In the genomic region with DNA sequence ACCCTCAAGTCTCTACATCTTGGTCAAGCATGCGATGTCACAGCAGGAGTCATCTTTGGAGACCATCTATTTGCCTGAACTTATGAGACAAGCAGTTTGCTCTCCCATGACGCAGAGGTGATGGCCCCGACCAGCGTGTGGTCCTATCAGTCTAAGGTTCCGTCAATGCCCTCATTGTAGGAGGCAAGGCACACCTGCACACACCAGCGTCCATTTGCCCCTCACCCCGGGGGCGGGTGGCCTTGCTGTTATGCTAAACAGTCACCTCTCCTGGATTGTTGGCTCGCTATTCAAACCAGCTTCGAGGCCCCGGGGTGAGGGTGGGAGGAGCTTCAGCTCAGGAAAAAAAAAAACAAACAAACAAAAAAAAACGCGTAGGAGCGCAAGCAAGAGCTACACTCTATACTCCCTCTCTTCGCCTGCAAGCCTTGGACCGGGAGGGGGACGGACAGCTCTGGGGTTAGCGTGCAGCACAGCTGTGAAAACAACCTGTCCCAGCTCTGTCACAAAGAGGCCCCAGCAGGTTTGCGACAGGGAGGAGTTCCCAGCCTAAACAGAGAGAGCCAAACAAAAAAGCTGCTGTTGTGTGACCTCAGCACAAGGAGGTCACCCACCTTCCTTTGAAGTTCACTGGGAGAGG, we compare ENCODE assay signal across 8 mouse cellular contexts. TPM values are rescaled to one million over a fixed set of nuclear protein-coding genes. Genes with fewer than 3 reads are reported as not detected.
DNase-seq lines count a peak whose midpoint lies in the region; ATAC-seq and TF ChIP-seq lines count a peak whose summit lies in the region.

No protein-coding gene starts in this region.

- H3K4me2 ChIP-seq in limb, embryonic 13.5 days (replicated peaks): no peak overlapping the region; the same call in 1 of the 2 replicates
- 0 out of 2 replicates have a peak overlapping the region, but pooled peaks have one; percentile 1 for H3K4me2 ChIP-seq in stomach, embryonic 14.5 days (replicated peaks; ENCODE audit: low read depth, low read length)

- no peak for DNase-seq in gastrocnemius, adult 2 months
- DNase-seq in gastrocnemius, adult 8-10 months (ENCODE audit: low spot score in 2 of 2): no peak
- DNase-seq in ES-CJ7 (ENCODE audit: low read depth, low spot score): peak; percentile 83
- peak; percentile 46 for DNase-seq in forebrain, embryonic 10.5 days (ENCODE audit: extremely low spot score, low spot score)
- no peak for DNase-seq in frontal cortex, postnatal 10 days (ENCODE audit: low spot score in 2 of 2)

- peaks cover 20% of the 10 kb centered on the region for H3K4me1 ChIP-seq in forebrain, embryonic 10.5 days
- H3K4me1 ChIP-seq in limb, embryonic 13.5 days: peaks cover 19% of the 10 kb centered on the region
- H3K4me1 ChIP-seq in stomach, embryonic 14.5 days (ENCODE audit: control insufficient read depth, insufficient read depth, low read length): no peaks in the 10 kb centered on the region

- TF ChIP-seq CTCF in gastrocnemius, adult 2 months (IDR thresholded peaks at IDR 0.05): no peak

- H3K36me3 ChIP-seq in forebrain, embryonic 10.5 days (replicated peaks): no peaks in the 10 kb centered on the region
- no peaks in the 10 kb centered on the region for H3K36me3 ChIP-seq in limb, embryonic 13.5 days
- no peaks in the 10 kb centered on the region for H3K36me3 ChIP-seq in stomach, embryonic 14.5 days (ENCODE audit: control insufficient read depth, insufficient read depth, low read length)

- intact Hi-C loops in gastrocnemius, adult 2 months (cut with DNase I): no loop called here

- H3K4me3 ChIP-seq in gastrocnemius, adult 2 months: peak overlapping the region; percentile 46
- H3K4me3 ChIP-seq in forebrain, embryonic 10.5 days: peak overlapping the region; percentile 22; the same call in 1 of the 2 replicates
- no peak overlapping the region for H3K4me3 ChIP-seq in limb, embryonic 13.5 days
- H3K4me3 ChIP-seq in stomach, embryonic 14.5 days (ENCODE audit: low read depth, low read length): no peak overlapping the region

- peak overlapping the region; percentile 73 for H3K27ac ChIP-seq in gastrocnemius, adult 2 months
- H3K27ac ChIP-seq in forebrain, embryonic 10.5 days: peak overlapping the region; percentile 78
- H3K27ac ChIP-seq in limb, embryonic 13.5 days: peak overlapping the region; percentile 10; the same call in 1 of the 2 replicates
- no peak overlapping the region for H3K27ac ChIP-seq in stomach, embryonic 14.5 days (ENCODE audit: low read length)

- peak; percentile 59; the same call in 1 of the 2 replicates for ATAC-seq in limb, embryonic 13.5 days (ENCODE audit: low FRiP score, low read depth)
- ATAC-seq in stomach, embryonic 14.5 days (ENCODE audit: insufficient number of reproducible peaks, insufficient read depth, low FRiP score, low read depth): peak; percentile 80; the same call in 1 of the 2 replicates
- no peak for ATAC-seq in activated CD4-positive, CD25-positive, alpha-beta regulatory T cell, adult 4 months

- H3K9ac ChIP-seq in limb, embryonic 13.5 days: no peak overlapping the region
- no peak overlapping the region for H3K9ac ChIP-seq in stomach, embryonic 14.5 days (replicated peaks; ENCODE audit: low read depth, low read length)

- WGBS in forebrain, embryonic 10.5 days: 29% methylated on average over 19 of the region's 19 CpGs
- WGBS in limb, embryonic 13.5 days: 37% methylated on average over 19 of the region's 19 CpGs
- 32% methylated on average over 19 of the region's 19 CpGs for whole genome bisulfite sequencing in stomach, embryonic 14.5 days

- no peaks in the 10 kb centered on the region for H3K27me3 ChIP-seq in forebrain, embryonic 10.5 days (ENCODE audit: poor library complexity, severe bottlenecking)
- no peaks in the 10 kb centered on the region for H3K27me3 ChIP-seq in limb, embryonic 13.5 days
- H3K27me3 ChIP-seq in stomach, embryonic 14.5 days (ENCODE audit: control insufficient read depth, insufficient read depth, low read length): no peaks in the 10 kb centered on the region

- H3K9me3 ChIP-seq in forebrain, embryonic 10.5 days: peaks cover 13% of the 10 kb centered on the region; the same call in 1 of the 2 replicates
- 0 out of 2 replicates have a peak, but pooled peaks cover 5% of the 10 kb centered on the region for H3K9me3 ChIP-seq in limb, embryonic 13.5 days
- no peaks in the 10 kb centered on the region for H3K9me3 ChIP-seq in stomach, embryonic 14.5 days (ENCODE audit: control insufficient read depth, low read depth, low read length)

RNA-seq across cellular contexts. Expression of a gene that starts 12.1 kb away (rescaled TPM):
- 10 to 100 TPM; 41.9 to 48.9 TPM for total RNA-seq in gastrocnemius, adult 2 months (2021)
- total RNA-seq in gastrocnemius, adult 8-10 months (2022): 10 to 100 TPM; 37.7 to 45.2 (median 39.7) TPM
- polyA plus RNA-seq in forebrain, embryonic 10.5 days (2016; fragmentation: Nextera tagmentation; extraction: Ambion mirVana): 156 TPM in 2 replicates
- polyA plus RNA-seq in limb, embryonic 13.5 days (2015; fragmentation: Nextera tagmentation; extraction: Ambion mirVana): 153 and 163 TPM in 2 replicates
- polyA plus RNA-seq in stomach, embryonic 14.5 days (2014; fragmentation: Nextera tagmentation; extraction: Ambion mirVana): 157 TPM in 2 replicates
- polyA plus RNA-seq in activated CD4-positive, CD25-positive, alpha-beta regulatory T cell, adult 4 months (2017; shearing (Covaris generic)): 10 to 100 TPM; 56.2 to 64.9 TPM

Comparison
In these comparisons a context has a peak if more than half of its experiments do, and no peak if none do; other contexts are left out.
1. DNase-seq: peak in ES-CJ7 (single experiment) and forebrain, embryonic 10.5 days (single experiment); none in gastrocnemius, adult 2 months (single experiment), gastrocnemius, adult 8-10 months (0 of 2) and frontal cortex, postnatal 10 days (0 of 2).
2. H3K4me3 ChIP-seq: peak in gastrocnemius, adult 2 months (single experiment) and forebrain, embryonic 10.5 days (single experiment); none in limb, embryonic 13.5 days (single experiment) and stomach, embryonic 14.5 days (single experiment).